Mouse (Mus musculus) hindbrain, embryonic 13.5 days (tissue): ENCODE measurements at regions not wholly inside any gene's neighbourhood (a gene's known extent, or its start where the extent isn't known, plus 50 kb on each side); places are given as distances from the start of the nearest gene placed in this dataset.

Source experiments
- ATAC-seq: fragments of 200-750 bp; cut with Nextera tagmentation; 2 replicates; pipeline ENCODE4 v1.8.0; 2017; ENCODE audit warnings: moderate TSS enrichment; ENCODE audit not compliant: low FRiP score
- H3K27ac ChIP-seq: fragments of 300-500 bp; sonication (generic); 2 replicates; pipeline ENCODE4 v1.5.1; 2015; ENCODE audit warnings: inconsistent platforms, mild to moderate bottlenecking, moderate library complexity
- H3K27me3 ChIP-seq: fragments of 300-500 bp; sonication (generic); 2 replicates; pipeline ENCODE4 v1.6.1; 2015; ENCODE audit warnings: mild to moderate bottlenecking, inconsistent platforms
- H3K36me3 ChIP-seq: fragments of 300-500 bp; sonication (generic); 2 replicates; pipeline ENCODE4 v1.6.1; 2015; ENCODE audit warnings: mild to moderate bottlenecking, inconsistent platforms
- H3K4me1 ChIP-seq: fragments of 300-500 bp; sonication (generic); replicated peaks from 2 replicates; pipeline ENCODE4 v1.6.1; 2015; ENCODE audit warnings: inconsistent platforms
- H3K4me2 ChIP-seq: fragments of 300-500 bp; sonication (generic); 2 replicates; pipeline ENCODE4 v1.6.1; 2015; ENCODE audit warnings: inconsistent platforms, mild to moderate bottlenecking, moderate library complexity
- H3K4me3 ChIP-seq: fragments of 300-500 bp; sonication (generic); 2 replicates; pipeline ENCODE4 v1.5.1; 2015; ENCODE audit warnings: mild to moderate bottlenecking, inconsistent platforms
- H3K9ac ChIP-seq: fragments of 300-500 bp; sonication (generic); 2 replicates; pipeline ENCODE4 v1.6.1; 2015; ENCODE audit warnings: mild to moderate bottlenecking, inconsistent platforms
- H3K9me3 ChIP-seq: fragments of 300-500 bp; sonication (generic); 2 replicates; pipeline ENCODE4 v1.6.1; 2016; ENCODE audit warnings: inconsistent platforms
- WGBS: fragments of 180-500 bp; shearing (Covaris S2); methylation state at CpG from one replicate; pipeline ENCODE4 v1.1.7; 2015; 5-methylcytosine and 5-hydroxymethylcytosine counted together

GRCm38 (mm10) chr9:27663230-27663629 is 127.3 kb upstream of the Opcml start:
- Histone ChIP-seq H3K36me3 (no peaks in the 10 kb centered on the region), H3K9ac (no peak overlapping the region), H3K27me3 (no peaks in the 10 kb centered on the region), H3K4me1 (peaks cover 4% of the 10 kb centered on the region; the same call in 1 of the 2 replicates), H3K4me3 (no peak overlapping the region), H3K4me2 (no peak overlapping the region), H3K27ac (no peak overlapping the region), H3K9me3 (no peaks in the 10 kb centered on the region)
- 85% methylated on average over 1 of the region's 1 CpGs for WGBS
- ATAC-seq: no peak

GRCm38 (mm10) chr9:27665659-27666058 is 124.9 kb upstream of the Opcml start:
- peaks cover 9% of the 10 kb centered on the region for H3K4me1 ChIP-seq
- H3K9ac ChIP-seq: no peak overlapping the region
- H3K27ac ChIP-seq: no peak overlapping the region
- no peak overlapping the region for H3K4me2 ChIP-seq
- 90% methylated on average over 2 of the region's 2 CpGs for WGBS
- no peaks in the 10 kb centered on the region for H3K27me3 ChIP-seq
- no peaks in the 10 kb centered on the region for H3K9me3 ChIP-seq
- ATAC-seq: no peak
- no peak overlapping the region for H3K4me3 ChIP-seq
- H3K36me3 ChIP-seq: no peaks in the 10 kb centered on the region

- no peak overlapping the region for H3K9ac ChIP-seq
- ATAC-seq: peak; percentile 32; the same call in 1 of the 2 replicates
- H3K27me3 ChIP-seq: no peaks in the 10 kb centered on the region
- no peak overlapping the region for H3K4me2 ChIP-seq
- WGBS: 18% methylated on average over 6 of the region's 6 CpGs
- 0 out of 2 replicates have a peak overlapping the region, but pooled peaks have one; percentile 6 for H3K27ac ChIP-seq
- H3K4me1 ChIP-seq: peaks cover 9% of the 10 kb centered on the region
- no peak overlapping the region for H3K4me3 ChIP-seq
- H3K9me3 ChIP-seq: no peaks in the 10 kb centered on the region
- H3K36me3 ChIP-seq: no peaks in the 10 kb centered on the region
These were observed 120.4 kb upstream of the Opcml start for GRCm38 (mm10) chr9:27670032-27670740.

- Histone ChIP-seq H3K9ac (no peak overlapping the region), H3K36me3 (no peaks in the 10 kb centered on the region), H3K27me3 (no peaks in the 10 kb centered on the region), H3K4me1 (no peaks in the 10 kb centered on the region), H3K9me3 (no peaks in the 10 kb centered on the region), H3K4me2 (no peak overlapping the region), H3K27ac (no peak overlapping the region), H3K4me3 (no peak overlapping the region)
- ATAC-seq: no peak
These were observed 105.2 kb upstream of the Opcml start for GRCm38 (mm10) chr9:27685325-27685724.

- H3K4me2 ChIP-seq: no peak overlapping the region
- 84% methylated on average over 4 of the region's 4 CpGs for WGBS
- no peaks in the 10 kb centered on the region for H3K9me3 ChIP-seq
- no peak overlapping the region for H3K27ac ChIP-seq
- no peaks in the 10 kb centered on the region for H3K27me3 ChIP-seq
- no peaks in the 10 kb centered on the region for H3K36me3 ChIP-seq
- no peaks in the 10 kb centered on the region for H3K4me1 ChIP-seq
- no peak for ATAC-seq
- H3K9ac ChIP-seq: no peak overlapping the region
- H3K4me3 ChIP-seq: no peak overlapping the region
These were observed 99.0 kb upstream of the Opcml start for GRCm38 (mm10) chr9:27691616-27692015.

GRCm38 (mm10) chr9:27692751-27693150 is 97.8 kb upstream of the Opcml start:
- Histone ChIP-seq H3K36me3 (no peaks in the 10 kb centered on the region), H3K27ac (no peak overlapping the region), H3K4me1 (no peaks in the 10 kb centered on the region), H3K9ac (no peak overlapping the region), H3K4me3 (no peak overlapping the region), H3K9me3 (no peaks in the 10 kb centered on the region), H3K27me3 (no peaks in the 10 kb centered on the region), H3K4me2 (no peak overlapping the region)
- no peak for ATAC-seq
- 96% methylated on average over 3 of the region's 3 CpGs for WGBS

- ATAC-seq: no peak
- H3K4me3 ChIP-seq: no peak overlapping the region
- H3K27me3 ChIP-seq: no peaks in the 10 kb centered on the region
- H3K27ac ChIP-seq: no peak overlapping the region
- H3K4me2 ChIP-seq: no peak overlapping the region
- H3K9me3 ChIP-seq: no peaks in the 10 kb centered on the region
- no peaks in the 10 kb centered on the region for H3K36me3 ChIP-seq
- 81% methylated on average over 8 of the region's 8 CpGs for WGBS
- no peaks in the 10 kb centered on the region for H3K4me1 ChIP-seq
- no peak overlapping the region for H3K9ac ChIP-seq
These were observed 95.6 kb upstream of the Opcml start for GRCm38 (mm10) chr9:27694805-27695593.

- H3K4me3 ChIP-seq: no peak overlapping the region
- no peak overlapping the region for H3K27ac ChIP-seq
- H3K9me3 ChIP-seq: no peaks in the 10 kb centered on the region
- H3K4me1 ChIP-seq: no peaks in the 10 kb centered on the region
- ATAC-seq: no peak
- H3K36me3 ChIP-seq: no peaks in the 10 kb centered on the region
- H3K9ac ChIP-seq: no peak overlapping the region
- WGBS: 83% methylated on average over 9 of the region's 9 CpGs
- H3K4me2 ChIP-seq: no peak overlapping the region
- no peaks in the 10 kb centered on the region for H3K27me3 ChIP-seq
These were observed 89.0 kb upstream of the Opcml start for GRCm38 (mm10) chr9:27701559-27701958.

- ATAC-seq: no peak
- H3K4me1 ChIP-seq: no peaks in the 10 kb centered on the region
- WGBS: 79% methylated on average over 3 of the region's 3 CpGs
- H3K27ac ChIP-seq: no peak overlapping the region
- H3K4me2 ChIP-seq: no peak overlapping the region
- H3K4me3 ChIP-seq: no peak overlapping the region
- H3K9me3 ChIP-seq: no peaks in the 10 kb centered on the region
- H3K36me3 ChIP-seq: no peaks in the 10 kb centered on the region
- no peak overlapping the region for H3K9ac ChIP-seq
- no peaks in the 10 kb centered on the region for H3K27me3 ChIP-seq
These were observed 88.4 kb upstream of the Opcml start for GRCm38 (mm10) chr9:27702140-27702539.

GRCm38 (mm10) chr9:27704001-27704400 is 86.6 kb upstream of the Opcml start:
- no peak overlapping the region for H3K9ac ChIP-seq
- 80% methylated on average over 5 of the region's 5 CpGs for WGBS
- ATAC-seq: no peak

GRCm38 (mm10) chr9:27723840-27724408 is 66.7 kb upstream of the Opcml start:
- peak; percentile 61; the same call in 1 of the 2 replicates for ATAC-seq
- Histone ChIP-seq H3K4me3 (no peak overlapping the region), H3K27me3 (no peaks in the 10 kb centered on the region), H3K4me2 (no peak overlapping the region), H3K9ac (no peak overlapping the region), H3K27ac (no peak overlapping the region), H3K36me3 (no peaks in the 10 kb centered on the region), H3K4me1 (peaks cover 13% of the 10 kb centered on the region), H3K9me3 (no peaks in the 10 kb centered on the region)
- 36% methylated on average over 2 of the region's 2 CpGs for WGBS

More at GRCm38 (mm10) chr9:27704001-27704400, 86.6 kb upstream of the Opcml start:
- H3K27me3 ChIP-seq: no peaks in the 10 kb centered on the region
- no peak overlapping the region for H3K4me3 ChIP-seq
- H3K36me3 ChIP-seq: no peaks in the 10 kb centered on the region
- no peaks in the 10 kb centered on the region; the same call in 1 of the 2 replicates for H3K4me1 ChIP-seq
- H3K9me3 ChIP-seq: no peaks in the 10 kb centered on the region
- no peak overlapping the region for H3K27ac ChIP-seq
- H3K4me2 ChIP-seq: no peak overlapping the region

GRCm38 (mm10) chr9:27724576-27724975 is 66.0 kb upstream of the Opcml start:
- no peak overlapping the region for H3K27ac ChIP-seq
- peaks cover 18% of the 10 kb centered on the region for H3K4me1 ChIP-seq
- no peaks in the 10 kb centered on the region for H3K36me3 ChIP-seq
- H3K4me2 ChIP-seq: no peak overlapping the region
- H3K9ac ChIP-seq: no peak overlapping the region
- no peak for ATAC-seq
- WGBS: 68% methylated on average over 2 of the region's 2 CpGs
- no peak overlapping the region for H3K4me3 ChIP-seq
- no peaks in the 10 kb centered on the region for H3K27me3 ChIP-seq
- no peaks in the 10 kb centered on the region for H3K9me3 ChIP-seq
